In genomic region chr10:110076575-110076974, GRCm38 (mm10) we compare ENCODE assay signal across 17 mouse cellular contexts.
"Had no signal": no experiment of that assay in that cellular context is flagged by ENCODE, and none has a peak within 500 bp of the region (broad histone marks: within the 10 kb centered on the region; RNA-seq: fewer than 3 reads in every experiment).

No protein-coding gene starts in this region.

- DNase-seq: kidney, postnatal 14 days; kidney, postnatal 4 days; left cerebral cortex, postnatal 4 days; liver, postnatal 0 days; lung, embryonic 14.5 days; thymus, adult 2 months; thymus, postnatal 14 days; thymus, postnatal 4 days had no signal

- H3K4me3 ChIP-seq: limb, embryonic 12.5 days; limb, embryonic 15.5 days; midbrain, embryonic 13.5 days; neural tube, embryonic 13.5 days had no signal

- H3K27me3 ChIP-seq: limb, embryonic 12.5 days; limb, embryonic 15.5 days; midbrain, embryonic 13.5 days; neural tube, embryonic 13.5 days had no signal

- H3K4me1 ChIP-seq: limb, embryonic 12.5 days; limb, embryonic 15.5 days; midbrain, embryonic 13.5 days; neural tube, embryonic 13.5 days had no signal

- ATAC-seq: liver, postnatal 0 days; lung, postnatal 0 days; midbrain, embryonic 13.5 days had no signal

- H3K9ac ChIP-seq: limb, embryonic 12.5 days; limb, embryonic 15.5 days; liver, embryonic 14.5 days; liver, postnatal 0 days; lung, embryonic 14.5 days; midbrain, embryonic 13.5 days; neural tube, embryonic 13.5 days had no signal

- H3K36me3 ChIP-seq: limb, embryonic 12.5 days; limb, embryonic 15.5 days; midbrain, embryonic 13.5 days; neural tube, embryonic 13.5 days had no signal

- H3K4me2 ChIP-seq: limb, embryonic 12.5 days; limb, embryonic 15.5 days; liver, embryonic 11.5 days; lung, embryonic 14.5 days; midbrain, embryonic 13.5 days; neural tube, embryonic 13.5 days had no signal

- H3K9me3 ChIP-seq: limb, embryonic 12.5 days; limb, embryonic 15.5 days; midbrain, embryonic 13.5 days; neural tube, embryonic 13.5 days had no signal

- H3K27ac ChIP-seq: limb, embryonic 12.5 days; limb, embryonic 15.5 days; liver, embryonic 14.5 days; macrophage; midbrain, embryonic 13.5 days; neural tube, embryonic 13.5 days; stomach, postnatal 0 days had no signal
